Mouse (Mus musculus): ENCODE results near the gene Rnf217. TPM values are rescaled to one million over a fixed set of nuclear protein-coding genes. Genes with fewer than 3 reads are reported as not detected.

The Rnf217 gene
- total and polyA plus RNA-seq, 2 experiments from 2014 or later, result 0.70 to 7.9 TPM

- Histone ChIP-seq H3K27ac (ENCODE audit: low read depth) (no peak overlapping the region), H3K4me1 (ENCODE audit: control insufficient read depth, insufficient read depth) (peaks cover 32% of the 10 kb centered on the region), H3K9me3 (replicated peaks; ENCODE audit: control insufficient read depth, low read length) (no peaks in the 10 kb centered on the region), H3K36me3 (replicated peaks; ENCODE audit: control insufficient read depth, insufficient read depth, low read length) (no peaks in the 10 kb centered on the region), H3K4me3 (ENCODE audit: low read depth, low read length) (no peak overlapping the region), H3K4me2 (ENCODE audit: low read depth, low read length) (no peak overlapping the region), H3K27me3 (ENCODE audit: control insufficient read depth, insufficient read depth, low read length) (no peaks in the 10 kb centered on the region), H3K9ac (replicated peaks; ENCODE audit: low read depth, low read length) (no peak overlapping the region)
- TF ChIP-seq EP300 (IDR thresholded peaks at IDR 0.05; ENCODE audit: low read depth) (no peak), CTCF (IDR thresholded peaks at IDR 0.05; ENCODE audit: low read depth) (no peak)
- ATAC-seq (ENCODE audit: insufficient read depth, low read depth) (no peak), DNase-seq (ENCODE audit: low spot score) (no peak)
- WGBS, result 87% methylated on average over 2 of the region's 2 CpGs
These were observed 69.6 kb downstream of the Rnf217 start for GRCm38 (mm10) chr10:31539351-31539750.

GRCm38 (mm10) chr10:31538721-31539120, 70.3 kb downstream of the Rnf217 start:
- H3K4me1 ChIP-seq (ENCODE audit: control insufficient read depth, insufficient read depth), result peaks cover 32% of the 10 kb centered on the region
- H3K9me3 ChIP-seq (replicated peaks; ENCODE audit: control insufficient read depth, low read length), result no peaks in the 10 kb centered on the region
- DNase-seq (ENCODE audit: low spot score), result no peak
- TF ChIP-seq CTCF (IDR thresholded peaks at IDR 0.05; ENCODE audit: low read depth) (no peak), EP300 (IDR thresholded peaks at IDR 0.05; ENCODE audit: low read depth) (no peak)
- no peak for ATAC-seq (ENCODE audit: insufficient read depth, low read depth)
- H3K4me3 ChIP-seq (ENCODE audit: low read depth, low read length), result no peak overlapping the region
- H3K36me3 ChIP-seq (replicated peaks; ENCODE audit: control insufficient read depth, insufficient read depth, low read length), result no peaks in the 10 kb centered on the region
- H3K27me3 ChIP-seq (ENCODE audit: control insufficient read depth, insufficient read depth, low read length), result no peaks in the 10 kb centered on the region
- H3K27ac ChIP-seq (ENCODE audit: low read depth), result no peak overlapping the region
- H3K9ac ChIP-seq (replicated peaks; ENCODE audit: low read depth, low read length), result no peak overlapping the region
- 54% methylated on average over 3 of the region's 3 CpGs for WGBS
- H3K4me2 ChIP-seq (ENCODE audit: low read depth, low read length), result no peak overlapping the region

GRCm38 (mm10) chr10:31538243-31538642, 70.7 kb downstream of the Rnf217 start:
- Histone ChIP-seq H3K36me3 (replicated peaks; ENCODE audit: control insufficient read depth, insufficient read depth, low read length) (no peaks in the 10 kb centered on the region), H3K4me1 (ENCODE audit: control insufficient read depth, insufficient read depth) (peaks cover 32% of the 10 kb centered on the region), H3K27ac (ENCODE audit: low read depth) (no peak overlapping the region), H3K4me2 (ENCODE audit: low read depth, low read length) (no peak overlapping the region), H3K4me3 (ENCODE audit: low read depth, low read length) (no peak overlapping the region), H3K9me3 (replicated peaks; ENCODE audit: control insufficient read depth, low read length) (no peaks in the 10 kb centered on the region), H3K9ac (replicated peaks; ENCODE audit: low read depth, low read length) (no peak overlapping the region), H3K27me3 (ENCODE audit: control insufficient read depth, insufficient read depth, low read length) (no peaks in the 10 kb centered on the region)
- no peak for TF ChIP-seq CTCF (IDR thresholded peaks at IDR 0.05; ENCODE audit: low read depth)
- ATAC-seq (ENCODE audit: insufficient read depth, low read depth) (no peak), DNase-seq (ENCODE audit: low spot score) (no peak)
- 77% methylated on average over 2 of the region's 2 CpGs for WGBS

- Histone ChIP-seq H3K4me3 (ENCODE audit: low read depth, low read length) (no peak overlapping the region), H3K4me1 (ENCODE audit: control insufficient read depth, insufficient read depth) (peaks cover 27% of the 10 kb centered on the region), H3K36me3 (replicated peaks; ENCODE audit: control insufficient read depth, insufficient read depth, low read length) (no peaks in the 10 kb centered on the region), H3K4me2 (ENCODE audit: low read depth, low read length) (no peak overlapping the region), H3K9me3 (replicated peaks; ENCODE audit: control insufficient read depth, low read length) (no peaks in the 10 kb centered on the region), H3K27ac (ENCODE audit: low read depth) (no peak overlapping the region), H3K27me3 (ENCODE audit: control insufficient read depth, insufficient read depth, low read length) (no peaks in the 10 kb centered on the region), H3K9ac (replicated peaks; ENCODE audit: low read depth, low read length) (no peak overlapping the region)
- DNase-seq (ENCODE audit: low spot score) (no peak), ATAC-seq (ENCODE audit: insufficient read depth, low read depth) (no peak)
- 58% methylated on average over 3 of the region's 3 CpGs for WGBS
- TF ChIP-seq EP300 (IDR thresholded peaks at IDR 0.05; ENCODE audit: low read depth), result no peak
- no peak for TF ChIP-seq CTCF (IDR thresholded peaks at IDR 0.05; ENCODE audit: low read depth)
These were observed 71.8 kb downstream of the Rnf217 start for GRCm38 (mm10) chr10:31537213-31537612.

GRCm38 (mm10) chr10:31535046-31535445, 73.9 kb downstream of the Rnf217 start:
- Histone ChIP-seq H3K27ac (ENCODE audit: low read depth) (no peak overlapping the region), H3K4me2 (ENCODE audit: low read depth, low read length) (no peak overlapping the region), H3K4me3 (ENCODE audit: low read depth, low read length) (no peak overlapping the region), H3K9ac (replicated peaks; ENCODE audit: low read depth, low read length) (no peak overlapping the region), H3K9me3 (replicated peaks; ENCODE audit: control insufficient read depth, low read length) (no peaks in the 10 kb centered on the region), H3K36me3 (replicated peaks; ENCODE audit: control insufficient read depth, insufficient read depth, low read length) (no peaks in the 10 kb centered on the region), H3K27me3 (ENCODE audit: control insufficient read depth, insufficient read depth, low read length) (no peaks in the 10 kb centered on the region), H3K4me1 (ENCODE audit: control insufficient read depth, insufficient read depth) (peaks cover 27% of the 10 kb centered on the region)
- DNase-seq (ENCODE audit: low spot score) (no peak), ATAC-seq (ENCODE audit: insufficient read depth, low read depth) (no peak)
- WGBS, result 87% methylated on average over 2 of the region's 2 CpGs
- no peak for TF ChIP-seq CTCF (IDR thresholded peaks at IDR 0.05; ENCODE audit: low read depth)
- no peak for TF ChIP-seq EP300 (IDR thresholded peaks at IDR 0.05; ENCODE audit: low read depth)

GRCm38 (mm10) chr10:31533270-31533826, 75.6 kb downstream of the Rnf217 start:
- WGBS, result 74% methylated on average over 6 of the region's 6 CpGs
- no peaks in the 10 kb centered on the region for H3K36me3 ChIP-seq (replicated peaks; ENCODE audit: control insufficient read depth, insufficient read depth, low read length)
- ATAC-seq (ENCODE audit: insufficient read depth, low read depth), result no peak

More at GRCm38 (mm10) chr10:31533270-31533826, 75.6 kb downstream of the Rnf217 start:
- H3K4me1 ChIP-seq (ENCODE audit: control insufficient read depth, insufficient read depth), result peaks cover 19% of the 10 kb centered on the region
- no peaks in the 10 kb centered on the region for H3K27me3 ChIP-seq (ENCODE audit: control insufficient read depth, insufficient read depth, low read length)
- H3K9ac ChIP-seq (replicated peaks; ENCODE audit: low read depth, low read length), result no peak overlapping the region
- no peak overlapping the region for H3K4me2 ChIP-seq (ENCODE audit: low read depth, low read length)
- TF ChIP-seq EP300 (IDR thresholded peaks at IDR 0.05; ENCODE audit: low read depth), result no peak
- no peak for TF ChIP-seq CTCF (IDR thresholded peaks at IDR 0.05; ENCODE audit: low read depth)
- H3K9me3 ChIP-seq (replicated peaks; ENCODE audit: control insufficient read depth, low read length), result no peaks in the 10 kb centered on the region
- H3K27ac ChIP-seq (ENCODE audit: low read depth), result no peak overlapping the region
- H3K4me3 ChIP-seq (ENCODE audit: low read depth, low read length), result no peak overlapping the region
- DNase-seq (ENCODE audit: low spot score), result no peak
